Mouse (Mus musculus) NIH3T3 (cell line): Measurements from ENCODE around the gene Dao.

Experiments used
- DNase-seq: peaks from one replicate; pipeline ENCODE4 v3.0.0-alpha.2; 2012; ENCODE audit warnings: low read depth

Dao gene

DNA sequence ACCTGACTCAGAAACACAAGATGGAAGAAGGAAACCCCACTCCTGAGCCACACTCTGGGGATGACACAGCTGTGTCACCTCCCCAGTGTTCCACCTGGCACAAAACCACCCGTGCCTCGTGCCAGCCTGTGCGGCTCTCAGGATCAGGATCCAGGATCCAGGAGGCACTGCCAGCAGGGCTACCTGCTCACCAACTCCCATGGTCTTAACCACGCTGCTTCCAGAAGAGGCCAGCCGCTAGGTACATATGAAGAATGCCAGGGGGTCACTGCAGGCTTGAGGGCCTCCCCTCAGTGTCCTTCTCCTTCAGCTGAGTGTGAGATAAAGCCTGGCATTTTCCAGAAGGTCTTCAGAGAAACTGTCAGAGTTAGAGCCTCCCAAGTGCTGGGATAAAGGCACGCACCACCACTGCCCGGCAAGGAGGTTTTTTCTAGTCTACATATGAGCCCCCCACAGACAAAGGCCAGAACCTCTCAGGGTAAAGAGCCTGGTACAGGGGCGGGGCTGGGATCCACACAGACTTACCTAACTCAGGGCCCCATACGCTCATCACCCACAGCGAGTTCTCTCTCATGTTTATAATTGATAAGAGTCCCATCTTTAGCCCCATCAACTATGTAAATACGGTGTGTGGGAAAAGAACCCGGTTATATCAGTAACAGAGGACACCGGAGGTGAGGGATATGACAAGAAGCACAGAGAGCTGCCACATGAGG, 19.3 kb upstream of the Dao start:
- no peak for DNase-seq

DNA sequence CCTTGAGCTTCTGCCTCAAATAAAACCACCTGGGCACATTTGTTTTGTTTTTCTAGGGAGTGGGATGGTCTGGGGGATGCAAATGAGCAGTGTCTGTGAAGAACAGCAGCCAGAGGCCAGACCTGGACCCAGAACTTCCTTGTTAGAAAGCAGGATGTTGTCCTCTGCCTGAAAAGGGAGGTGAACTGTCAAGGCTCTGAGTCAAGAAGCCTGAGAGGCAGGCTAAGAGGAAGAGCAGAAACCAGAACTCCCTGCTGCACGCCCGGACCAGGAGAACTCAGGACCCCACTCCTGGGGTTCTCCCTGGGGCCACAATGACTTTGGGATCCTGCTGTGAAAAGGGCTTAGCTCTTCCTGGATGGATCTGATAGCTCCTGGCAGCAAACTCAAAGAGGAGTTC, 17.8 kb upstream of the Dao start:
- no peak for DNase-seq

DNA sequence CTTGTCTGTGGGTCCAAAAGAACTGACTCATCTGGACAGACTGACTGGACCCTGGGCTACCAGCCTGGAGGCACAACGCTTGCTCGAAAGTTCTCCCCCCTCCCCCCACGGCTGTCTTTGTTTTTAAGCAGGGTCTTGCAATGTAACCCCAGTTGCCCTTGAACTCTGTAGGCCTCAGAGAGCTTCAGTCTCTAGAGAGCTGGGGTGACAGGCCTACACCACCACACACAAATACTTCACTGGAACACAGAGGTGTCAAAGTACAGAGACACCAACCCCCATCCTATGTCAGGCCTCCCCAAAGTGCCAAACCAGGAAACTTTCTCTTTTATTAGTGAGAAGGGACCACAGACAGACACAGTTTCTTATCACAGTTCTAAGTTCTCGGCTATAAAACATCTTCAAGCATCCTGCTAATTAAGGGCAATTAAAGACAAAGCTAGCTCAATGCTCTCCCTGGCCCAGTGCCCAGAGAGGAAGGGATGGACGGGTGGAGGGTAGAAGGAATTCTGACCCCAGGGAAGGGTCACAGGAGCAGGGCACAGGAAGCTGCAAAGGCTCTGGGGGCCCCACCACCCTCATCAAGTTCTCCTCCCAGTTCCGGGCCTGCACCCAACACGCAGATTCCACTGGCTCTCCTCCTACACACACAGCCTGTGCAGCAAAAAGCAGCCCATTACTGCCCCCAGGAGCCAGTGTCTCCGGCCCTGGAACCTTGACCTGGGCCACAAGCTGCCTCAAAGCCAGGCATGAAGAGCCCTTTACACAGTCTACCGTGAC, 17.1 kb upstream of the Dao start:
- peak; percentile 21 for DNase-seq

DNA sequence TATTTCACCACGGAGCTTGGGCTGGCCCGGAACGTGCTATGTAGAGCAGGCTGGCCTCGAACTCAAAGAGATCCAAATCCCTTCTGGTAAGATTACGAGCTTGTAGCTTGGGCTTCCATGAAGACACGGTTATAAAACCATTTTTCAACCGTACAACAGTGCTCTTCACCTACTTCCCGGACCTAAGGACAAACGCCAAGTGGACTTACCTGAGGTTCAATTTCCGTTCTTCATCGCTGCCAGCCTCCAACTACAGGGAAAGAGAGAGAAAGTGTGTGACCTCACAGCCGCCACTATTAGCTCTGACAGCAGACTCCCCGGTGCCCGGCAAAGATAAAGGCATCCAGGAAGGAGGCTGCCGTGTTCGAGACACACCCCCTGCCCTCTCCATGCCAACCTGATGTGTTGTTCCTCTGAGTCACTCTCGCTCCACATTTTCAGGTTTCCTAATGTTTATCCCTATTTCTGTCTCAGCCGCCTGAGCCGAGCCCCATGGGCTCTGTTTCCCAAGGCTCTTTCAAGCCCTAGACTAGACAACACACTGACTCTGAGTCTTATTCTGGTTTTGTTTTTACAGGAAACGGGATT, 14.0 kb upstream of the Dao start:
- peak; percentile 75 for DNase-seq

DNA sequence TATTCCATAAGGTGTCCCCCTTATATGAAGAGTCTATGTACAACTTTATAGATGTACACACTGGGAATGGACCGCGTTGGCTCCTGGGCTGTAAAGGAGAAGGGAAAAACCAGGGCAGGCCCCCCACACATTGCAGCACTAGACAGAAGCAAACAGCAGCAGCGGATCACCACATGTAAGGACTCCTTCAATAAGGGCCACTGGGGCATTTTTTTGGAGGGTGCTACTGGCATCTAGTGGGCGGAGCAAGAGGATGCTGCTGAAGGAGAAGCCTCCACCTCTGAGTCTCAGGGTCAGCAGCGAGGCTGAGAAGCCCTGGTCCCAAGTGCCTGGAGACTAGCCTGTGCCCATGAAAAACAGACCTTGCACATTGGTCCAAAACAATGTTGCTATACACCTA, 12.9 kb upstream of the Dao start:
- DNase-seq: peak; percentile 10

DNA sequence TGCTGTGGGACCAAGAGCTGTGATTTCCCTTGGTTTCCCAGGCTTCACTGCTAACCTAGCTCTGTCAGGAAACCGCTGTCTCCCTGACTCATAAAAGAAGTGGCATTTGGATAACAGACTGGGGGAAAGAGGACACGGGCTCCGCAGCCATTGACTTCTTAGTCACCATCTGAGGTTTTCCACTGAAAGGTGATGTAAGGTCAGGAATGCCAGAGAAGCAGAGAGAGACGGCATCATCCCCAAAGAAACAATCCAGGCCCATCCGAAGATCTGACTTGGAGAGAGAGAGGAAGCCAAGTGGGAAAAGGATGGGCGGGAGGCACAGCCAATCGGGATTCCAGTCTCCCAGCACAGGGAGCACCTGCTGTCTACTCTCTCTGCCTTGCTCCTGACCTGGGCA, 12.4 kb upstream of the Dao start:
- DNase-seq: peak; percentile 17

DNA sequence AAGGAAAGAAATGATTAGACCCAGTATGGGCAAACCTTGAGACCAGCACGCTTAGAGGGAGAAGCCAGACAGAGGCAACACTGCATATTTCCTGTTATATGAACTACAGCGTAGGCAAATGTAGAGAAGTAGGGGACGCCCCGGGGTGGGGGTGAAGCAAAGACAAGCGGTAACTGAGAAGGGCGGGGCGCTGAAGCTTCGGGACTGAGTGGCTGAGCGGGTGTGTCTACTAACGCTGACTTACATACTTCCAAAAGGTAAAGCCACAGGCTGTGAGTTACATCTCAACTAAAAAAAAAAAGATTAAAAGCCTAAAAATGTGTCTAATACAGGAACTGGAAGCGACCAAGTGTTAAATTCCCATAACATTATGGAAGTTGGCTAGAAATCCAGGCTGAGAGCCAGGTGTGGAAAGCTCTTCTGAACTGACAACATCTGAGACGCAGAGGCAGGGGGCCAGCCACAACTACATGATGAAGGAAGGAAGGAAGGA, 11.1 kb upstream of the Dao start:
- DNase-seq: peak; percentile 69

DNA sequence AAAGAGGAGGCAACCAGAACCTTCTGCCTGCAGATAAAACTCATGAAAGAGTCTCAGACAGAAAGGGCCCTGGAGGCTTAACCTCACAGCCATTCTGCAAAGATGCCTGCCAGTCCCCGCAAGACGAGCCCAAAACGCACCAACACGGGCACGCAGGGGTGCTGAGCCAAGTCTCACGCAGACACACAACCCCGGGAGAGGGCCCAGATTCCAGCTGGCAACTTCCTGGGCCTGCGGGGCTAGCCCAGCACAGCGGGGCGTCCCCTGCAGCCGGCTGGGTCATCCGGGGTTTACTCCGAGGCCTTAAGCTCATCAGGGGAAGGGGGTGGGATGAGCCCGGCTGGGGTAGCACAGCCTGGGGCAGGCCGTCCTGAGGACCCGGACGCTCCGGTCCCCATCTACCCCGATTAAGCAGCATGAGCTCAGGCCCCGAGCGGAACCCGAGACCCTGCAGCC, 10.4 kb upstream of the Dao start:
- peak; percentile 64 for DNase-seq

DNA sequence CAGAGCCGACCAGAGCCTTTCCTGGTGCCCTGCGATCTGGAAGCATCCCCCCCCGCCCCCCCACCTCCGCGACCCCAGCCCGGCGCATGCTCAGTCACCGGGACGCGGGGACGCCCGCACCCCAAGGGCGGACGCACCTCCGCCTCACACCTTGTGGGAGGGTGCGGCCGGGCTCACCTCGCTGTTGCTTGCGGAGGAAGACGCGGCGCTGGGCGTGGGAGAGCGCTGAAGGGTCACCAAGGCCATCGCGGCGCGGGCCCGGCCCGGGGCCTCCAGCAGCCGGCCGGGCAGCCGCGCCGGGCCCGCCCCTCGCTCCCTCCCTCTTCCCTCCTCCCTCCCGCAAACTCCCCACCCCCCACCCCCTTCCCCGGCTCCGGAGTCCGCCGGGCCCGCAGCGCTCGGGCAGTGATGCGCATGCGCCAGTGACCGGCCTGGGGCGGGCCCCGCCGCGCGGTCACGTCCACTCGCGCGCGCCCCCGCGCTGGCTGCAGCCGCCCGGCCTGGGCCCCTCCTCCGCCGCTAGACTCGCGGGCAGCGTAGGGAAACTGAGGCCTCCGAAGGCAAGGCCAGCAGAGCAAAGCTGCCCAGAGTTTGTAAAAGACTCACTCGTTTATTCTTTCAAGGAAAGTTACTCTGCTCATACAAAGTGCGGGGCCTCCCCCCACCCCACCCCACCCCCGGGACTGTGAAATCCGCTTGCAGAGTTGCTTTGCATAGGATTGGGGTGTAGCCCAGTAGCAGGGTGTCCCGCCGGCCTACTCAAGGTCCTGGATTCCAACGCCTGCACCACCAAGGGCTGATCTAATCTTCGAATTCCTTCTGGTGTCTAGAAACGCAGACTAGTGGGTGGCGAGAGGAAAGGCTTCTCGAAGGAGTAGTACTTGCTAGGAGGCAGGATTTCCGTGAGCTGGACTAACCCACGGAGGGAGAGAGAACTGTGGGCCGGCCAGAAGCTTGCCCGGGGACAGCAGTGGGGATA, 9.7 kb upstream of the Dao start, which contains the start of gene Ssh1:
Ssh1 (minus strand) TSS at position 408 of the 979 bp plus-strand sequence.
- peak; percentile 95 for DNase-seq

DNA sequence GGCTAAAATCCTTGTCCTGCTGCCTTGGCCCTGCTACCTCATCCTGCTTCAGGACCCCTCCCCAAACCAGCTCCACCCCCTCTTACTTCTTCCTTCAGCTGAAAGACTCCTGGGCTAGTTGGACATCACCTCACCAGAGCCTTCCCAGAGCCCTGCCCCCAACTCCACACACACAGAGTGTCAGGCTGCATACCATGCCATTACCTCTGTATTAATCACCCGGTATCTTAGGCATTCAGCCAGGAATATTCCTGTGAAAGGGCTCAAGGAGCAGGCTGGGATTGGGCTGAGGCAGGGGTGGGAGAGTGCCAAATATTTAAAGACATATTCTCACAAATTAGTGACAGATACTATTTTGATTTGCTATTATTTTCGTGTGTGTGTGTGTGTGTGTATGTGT, 7.0 kb upstream of the Dao start:
- peak; percentile 77 for DNase-seq

DNA sequence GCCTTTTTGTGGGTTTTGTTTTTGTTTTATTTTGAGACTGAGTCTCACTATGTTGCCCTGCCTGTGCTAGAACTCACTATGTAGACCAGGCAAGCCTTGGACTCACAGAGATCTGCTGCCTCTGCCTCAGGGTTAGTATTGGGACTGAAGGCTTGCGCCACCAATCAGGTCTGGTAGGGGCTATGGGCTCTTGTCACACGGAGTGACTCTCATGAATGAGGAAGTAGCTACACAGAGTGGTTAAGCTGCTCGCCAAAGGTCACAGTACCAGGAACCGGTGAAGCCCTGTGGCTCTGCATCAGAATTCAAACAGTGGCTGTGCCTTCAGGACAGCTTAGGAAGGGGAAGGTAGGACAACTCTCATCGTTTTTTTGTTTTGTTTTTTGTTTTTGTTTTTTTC, 4.1 kb upstream of the Dao start:
- DNase-seq: no peak

DNA sequence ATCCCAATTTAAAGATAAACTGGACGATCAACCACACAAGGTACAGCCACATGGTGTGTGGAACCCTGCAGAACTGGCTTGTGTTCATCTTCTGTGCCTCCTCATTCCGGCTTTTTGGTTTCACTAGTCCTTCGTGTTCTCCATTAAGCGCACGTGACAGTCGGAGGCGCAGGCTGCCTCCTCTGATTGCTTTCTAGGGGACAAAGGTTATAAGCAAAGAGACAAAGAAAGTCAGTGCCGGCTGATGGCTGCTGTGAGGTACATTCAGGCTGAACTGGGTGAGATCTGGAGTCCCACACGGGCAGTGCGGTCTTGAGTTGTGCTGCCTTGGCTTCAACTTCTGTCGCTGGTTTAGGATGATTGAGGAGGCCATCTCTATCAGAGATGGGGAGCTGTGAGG, 1.1 kb downstream of the Dao start:
- DNase-seq: no peak

DNA sequence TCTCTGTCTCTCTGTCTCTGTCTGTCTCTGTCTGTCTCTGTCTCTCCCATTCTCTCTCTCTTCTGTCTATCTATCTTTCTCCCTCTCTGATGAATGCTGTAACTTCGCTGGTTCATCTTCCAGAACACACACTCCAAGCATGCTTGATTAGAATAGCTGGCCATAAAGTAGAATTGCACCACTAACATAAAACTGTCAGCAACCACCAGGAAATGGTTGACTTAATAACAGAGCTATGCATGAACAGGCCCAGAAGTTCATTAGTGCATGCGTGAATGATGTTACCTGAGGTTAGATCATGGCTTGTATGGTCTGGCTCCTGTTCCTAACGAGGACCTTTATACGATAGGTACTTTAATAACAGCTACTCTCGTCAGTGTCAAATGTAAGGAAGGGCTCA, 1.6 kb downstream of the Dao start:
- no peak for DNase-seq

DNA sequence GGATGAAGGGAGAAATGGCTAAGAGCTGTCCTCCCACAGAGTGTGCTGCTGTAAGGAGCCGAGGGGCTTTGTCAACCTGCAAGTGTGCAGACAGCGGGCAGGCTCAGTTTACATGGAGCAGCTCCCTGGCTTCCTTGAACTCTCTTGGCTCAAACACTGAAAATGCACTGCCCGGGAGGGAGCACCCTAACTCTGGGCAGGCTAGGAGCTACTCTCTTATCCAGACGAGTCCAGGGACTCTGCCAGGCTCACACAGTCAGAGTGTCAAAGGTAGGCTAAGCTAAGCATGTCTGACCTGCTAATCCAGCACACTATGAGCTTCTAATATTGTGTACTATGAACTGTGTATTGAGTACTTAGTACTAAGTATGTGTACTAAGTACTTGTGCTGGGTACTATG, 3.5 kb downstream of the Dao start:
- no peak for DNase-seq

DNA sequence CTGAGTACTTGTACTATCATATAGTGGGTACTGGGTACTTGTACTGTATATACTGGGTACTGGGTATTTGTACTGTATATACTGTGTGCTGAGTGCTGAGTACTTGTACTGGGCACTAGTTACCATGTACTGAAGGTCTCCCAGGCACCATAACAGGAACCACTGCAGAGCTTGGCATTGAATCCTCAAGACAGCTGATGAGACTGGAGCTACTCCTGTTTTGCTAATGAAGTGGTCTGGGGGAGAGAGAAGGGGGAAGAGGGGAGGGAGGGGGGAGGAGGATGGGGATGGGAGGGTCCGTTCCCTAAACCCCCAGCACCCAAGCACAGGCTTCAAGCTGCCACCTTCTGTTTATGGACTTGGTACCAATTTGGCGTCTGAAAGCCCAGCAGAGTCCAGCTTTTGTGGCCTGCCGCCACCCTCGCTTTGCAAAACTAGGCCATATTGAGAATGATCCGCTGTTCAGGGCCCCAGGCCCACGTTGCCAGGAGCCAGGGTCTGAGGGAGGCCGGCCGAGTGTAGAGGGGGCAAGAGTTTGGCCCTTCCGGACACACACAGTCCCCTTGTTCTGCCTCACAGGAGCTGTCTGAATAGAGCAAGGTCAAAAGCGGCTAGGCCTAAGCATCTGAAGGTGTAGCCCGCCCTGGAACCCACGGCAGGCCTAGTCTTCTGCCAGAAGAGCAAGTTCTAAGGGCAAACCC, 4.4 kb downstream of the Dao start:
- no peak for DNase-seq

DNA sequence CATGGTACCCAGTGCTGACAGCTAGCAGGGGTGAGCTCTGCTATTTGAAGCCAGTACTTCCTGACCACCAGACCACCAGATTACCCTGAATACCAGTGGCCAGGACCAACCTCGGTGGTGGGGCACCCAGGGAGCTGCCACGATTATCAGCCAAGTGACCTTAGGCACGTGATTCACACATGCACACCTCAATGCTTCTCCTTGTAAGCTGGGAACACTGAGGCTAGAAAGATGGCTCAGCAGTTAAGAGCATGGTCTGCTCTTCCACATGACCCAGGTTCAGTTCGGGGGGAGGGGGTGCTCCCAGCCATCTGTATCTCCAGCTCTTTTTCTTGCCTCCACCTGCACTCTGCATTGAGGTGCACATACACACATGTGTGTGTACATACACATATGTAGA, 5.5 kb downstream of the Dao start:
- no peak for DNase-seq

DNA sequence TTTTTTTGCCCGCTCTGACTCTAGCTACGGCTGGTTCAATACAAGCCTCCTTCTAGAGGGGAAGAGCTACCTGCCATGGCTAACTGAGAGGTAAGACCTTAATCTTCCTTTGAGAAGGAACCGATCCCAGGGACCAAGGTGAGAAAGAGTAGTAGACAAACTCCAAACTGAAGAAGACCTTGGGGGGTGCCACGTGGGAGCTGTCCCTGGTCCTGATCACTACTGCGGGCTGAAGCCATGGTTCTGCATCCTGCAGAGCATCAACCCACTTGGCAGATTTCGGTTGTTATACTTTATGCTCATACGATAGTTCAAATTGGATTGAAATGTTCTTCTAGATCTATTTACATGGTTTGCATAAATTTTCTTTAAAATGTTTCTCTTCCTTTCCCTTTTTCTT, 11.6 kb downstream of the Dao start:
- peak; percentile 60 for DNase-seq

DNA sequence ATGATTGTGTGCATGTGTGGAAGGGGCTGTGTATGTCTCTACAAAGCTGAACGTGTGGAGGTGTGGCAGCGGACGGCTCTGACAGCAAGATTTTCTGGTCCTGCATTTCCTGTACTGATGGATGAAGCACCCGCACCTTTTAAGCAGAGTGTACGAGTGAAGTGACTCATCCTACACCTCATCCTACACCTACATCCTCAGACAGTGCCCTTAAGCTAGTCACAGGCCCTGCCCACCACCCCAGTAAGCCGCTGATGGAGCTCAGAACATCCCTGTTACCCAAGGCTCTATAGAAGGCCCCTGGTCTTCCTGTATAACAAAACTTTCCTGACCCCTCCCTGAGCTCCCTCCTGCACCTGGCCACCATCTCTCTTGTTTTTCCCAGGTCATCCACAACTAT, 20.9 kb downstream of the Dao start:
- no peak for DNase-seq

DNA sequence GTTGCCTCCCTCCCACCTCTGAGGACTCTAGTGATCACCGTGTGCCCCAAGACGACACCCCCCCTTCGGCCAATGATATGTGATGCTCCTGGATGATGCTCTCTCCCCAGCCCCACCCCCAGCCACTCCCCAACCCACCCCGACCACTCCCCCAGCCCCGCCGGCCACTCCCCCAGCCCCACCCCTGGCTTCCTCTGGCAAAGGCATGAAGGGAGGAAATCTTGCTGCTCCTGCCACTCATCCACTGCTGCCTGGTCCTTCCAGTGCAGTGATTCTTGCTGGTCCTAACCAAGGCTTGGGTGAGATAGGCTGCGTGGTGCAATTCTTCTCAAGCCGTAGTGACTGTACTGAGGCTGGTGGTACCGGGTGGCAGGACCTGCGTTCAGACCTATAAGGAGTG, 21.4 kb downstream of the Dao start:
- no peak for DNase-seq

DNA sequence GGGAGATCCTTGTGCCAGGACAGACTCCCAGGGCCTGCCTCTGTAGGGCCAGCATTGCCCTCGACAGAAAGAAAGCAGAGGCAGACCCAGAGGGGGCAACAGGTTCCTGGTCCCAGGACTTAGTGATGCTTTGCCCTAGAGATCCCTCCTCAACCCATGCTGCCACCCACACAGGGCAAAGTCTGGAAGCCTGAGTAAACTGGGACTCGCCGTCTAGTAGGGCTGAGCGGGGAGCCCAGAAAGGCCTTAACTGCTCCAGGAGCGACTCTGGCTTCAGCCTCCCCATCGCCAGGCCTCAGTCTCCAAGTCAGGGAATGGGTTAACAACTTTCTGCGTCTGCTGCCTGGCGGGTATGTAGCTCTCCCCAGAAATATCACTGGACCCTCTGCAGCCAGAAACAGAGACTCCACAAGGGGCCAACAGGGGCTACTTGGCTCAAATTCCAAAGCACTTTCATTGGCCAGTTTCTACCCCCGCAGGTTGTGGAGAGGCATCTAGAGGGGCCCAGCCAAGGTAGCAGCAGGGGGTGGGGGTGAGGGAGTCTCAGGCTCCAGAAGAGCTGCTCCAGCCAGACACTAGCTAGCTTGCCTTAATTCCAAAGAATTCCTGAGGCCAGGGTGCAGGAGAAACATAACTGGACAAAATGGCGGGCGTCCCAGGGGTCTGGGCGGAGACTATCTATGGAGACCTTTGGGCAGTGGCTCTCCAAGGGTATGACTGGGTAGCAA, 23.9 kb downstream of the Dao start:
- no peak for DNase-seq

DNA sequence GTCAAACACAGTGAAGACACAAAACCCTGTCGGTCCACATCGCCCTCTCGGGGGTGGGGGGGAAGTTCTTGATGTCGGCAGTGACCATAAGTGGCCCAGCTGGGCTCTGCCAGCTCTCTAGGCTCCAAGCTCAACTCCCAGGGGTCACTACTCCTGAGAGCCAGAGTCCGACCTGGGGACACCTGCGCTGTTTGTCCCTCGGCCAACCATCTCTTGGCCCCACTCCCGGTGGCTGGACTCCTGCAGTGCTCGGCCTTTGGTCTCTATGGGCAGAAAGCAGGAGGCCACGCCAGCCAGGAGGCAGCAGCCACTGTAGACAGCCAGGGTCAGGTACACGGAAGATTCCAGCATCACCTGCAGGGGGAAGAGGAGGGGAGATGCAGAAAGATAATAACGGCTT, 24.6 kb downstream of the Dao start:
- DNase-seq: no peak
